In the genomic region with DNA sequence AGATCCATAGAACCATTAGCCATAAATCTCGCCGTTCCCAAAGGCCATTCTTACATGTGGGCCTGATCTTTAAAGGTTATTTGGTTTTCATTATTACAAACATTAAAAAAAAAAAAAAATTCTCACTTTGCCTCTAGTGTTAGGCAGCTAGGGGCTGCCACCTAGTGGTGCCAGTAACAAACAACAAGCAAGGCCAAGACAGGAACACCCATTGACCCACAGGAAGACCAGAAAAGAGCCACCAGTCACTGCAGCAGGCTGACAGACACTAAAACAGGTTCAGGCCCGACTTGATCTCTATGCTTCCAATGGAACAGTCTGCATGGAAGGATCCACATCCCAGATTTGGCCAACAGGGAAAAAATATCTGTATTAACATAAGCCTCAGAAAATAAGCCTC, we compare ENCODE assay signal across 8 mouse cellular contexts. TPM values are rescaled to one million over a fixed set of nuclear protein-coding genes. Genes with fewer than 3 reads are reported as not detected.
A peak's percentile ranks its signal among the peaks of the same experiment; 100 is the strongest.
DNase-seq lines count a peak whose midpoint lies in the region; ATAC-seq and TF ChIP-seq lines count a peak whose summit lies in the region.

No protein-coding gene starts in this region.

- H3K27ac ChIP-seq in forebrain, embryonic 10.5 days = no peak overlapping the region
- no peak overlapping the region for H3K27ac ChIP-seq in forebrain, embryonic 13.5 days
- H3K27ac ChIP-seq in midbrain, embryonic 14.5 days (replicated peaks; ENCODE audit: low read depth, low read length) = no peak overlapping the region
- no peak overlapping the region for H3K27ac ChIP-seq in midbrain, embryonic 15.5 days
- H3K27ac ChIP-seq in bone marrow macrophage, adult 2 months (ENCODE audit: insufficient read depth, low read depth, low read length) = no peak overlapping the region
- no peak overlapping the region for H3K27ac ChIP-seq in limb, embryonic 14.5 days (replicated peaks; ENCODE audit: low read depth, low read length)

- TF ChIP-seq POLR2A in bone marrow macrophage, adult 2 months (IDR thresholded peaks at IDR 0.05; ENCODE audit: borderline replicate concordance, low read depth, low read length) = no peak
- no peak for TF ChIP-seq POLR2A in limb, embryonic 14.5 days (IDR thresholded peaks at IDR 0.05; ENCODE audit: borderline replicate concordance, extremely low read depth, insufficient read depth, insufficient read length)

- no peak for ATAC-seq in forebrain, embryonic 13.5 days
- ATAC-seq in midbrain, embryonic 14.5 days (ENCODE audit: low FRiP score, low TSS enrichment) = no peak
- ATAC-seq in midbrain, embryonic 15.5 days (replicated peaks) = no peak; the same call in 1 of the 2 replicates
- ATAC-seq in limb, embryonic 14.5 days (ENCODE audit: low FRiP score, low read depth) = no peak

- H3K9me3 ChIP-seq in forebrain, embryonic 10.5 days = no peaks in the 10 kb centered on the region
- H3K9me3 ChIP-seq in forebrain, embryonic 13.5 days (replicated peaks) = no peaks in the 10 kb centered on the region
- no peaks in the 10 kb centered on the region for H3K9me3 ChIP-seq in midbrain, embryonic 14.5 days (ENCODE audit: control insufficient read depth, low read length)
- no peaks in the 10 kb centered on the region for H3K9me3 ChIP-seq in midbrain, embryonic 15.5 days
- H3K9me3 ChIP-seq in limb, embryonic 14.5 days (ENCODE audit: control insufficient read depth, low read length) = no peaks in the 10 kb centered on the region

- no peak overlapping the region for H3K9ac ChIP-seq in forebrain, embryonic 13.5 days
- no peak overlapping the region for H3K9ac ChIP-seq in midbrain, embryonic 14.5 days (replicated peaks; ENCODE audit: low read length)
- H3K9ac ChIP-seq in midbrain, embryonic 15.5 days = no peak overlapping the region
- no peak overlapping the region for H3K9ac ChIP-seq in limb, embryonic 14.5 days (ENCODE audit: low read depth, low read length, severe bottlenecking)

- H3K4me2 ChIP-seq in forebrain, embryonic 13.5 days = no peak overlapping the region
- no peak overlapping the region for H3K4me2 ChIP-seq in midbrain, embryonic 14.5 days (ENCODE audit: low read length)
- H3K4me2 ChIP-seq in midbrain, embryonic 15.5 days = no peak overlapping the region
- H3K4me2 ChIP-seq in limb, embryonic 14.5 days (replicated peaks; ENCODE audit: low read depth, low read length, severe bottlenecking) = no peak overlapping the region

- peaks cover 92% of the 10 kb centered on the region for H3K36me3 ChIP-seq in forebrain, embryonic 10.5 days (replicated peaks)
- H3K36me3 ChIP-seq in forebrain, embryonic 13.5 days (ENCODE audit: poor library complexity, severe bottlenecking) = peaks cover 86% of the 10 kb centered on the region
- H3K36me3 ChIP-seq in midbrain, embryonic 14.5 days (ENCODE audit: control insufficient read depth, insufficient read depth, low read length) = peaks cover 84% of the 10 kb centered on the region
- peaks cover 10% of the 10 kb centered on the region for H3K36me3 ChIP-seq in midbrain, embryonic 15.5 days (replicated peaks)
- H3K36me3 ChIP-seq in limb, embryonic 14.5 days (ENCODE audit: control insufficient read depth, insufficient read depth, low read length) = peaks cover 81% of the 10 kb centered on the region

- H3K4me3 ChIP-seq in forebrain, embryonic 10.5 days = no peak overlapping the region
- no peak overlapping the region for H3K4me3 ChIP-seq in forebrain, embryonic 13.5 days
- no peak overlapping the region for H3K4me3 ChIP-seq in midbrain, embryonic 14.5 days (replicated peaks; ENCODE audit: low read depth, low read length)
- no peak overlapping the region for H3K4me3 ChIP-seq in midbrain, embryonic 15.5 days
- no peak overlapping the region for H3K4me3 ChIP-seq in bone marrow macrophage, adult 2 months (ENCODE audit: insufficient read depth, low read length)
- H3K4me3 ChIP-seq in limb, embryonic 14.5 days (replicated peaks; ENCODE audit: low read length) = no peak overlapping the region

- H3K27me3 ChIP-seq in forebrain, embryonic 10.5 days (ENCODE audit: poor library complexity, severe bottlenecking) = no peaks in the 10 kb centered on the region
- no peaks in the 10 kb centered on the region for H3K27me3 ChIP-seq in forebrain, embryonic 13.5 days
- H3K27me3 ChIP-seq in midbrain, embryonic 14.5 days (ENCODE audit: control insufficient read depth, insufficient read depth, low read length) = no peaks in the 10 kb centered on the region
- no peaks in the 10 kb centered on the region for H3K27me3 ChIP-seq in midbrain, embryonic 15.5 days (replicated peaks)
- H3K27me3 ChIP-seq in limb, embryonic 14.5 days (ENCODE audit: control insufficient read depth, insufficient read depth, low read length) = no peaks in the 10 kb centered on the region

- 59% methylated on average over 3 of the region's 3 CpGs for WGBS in forebrain, embryonic 10.5 days
- 52% methylated on average over 3 of the region's 3 CpGs for WGBS in forebrain, embryonic 13.5 days
- WGBS in midbrain, embryonic 14.5 days = 54% methylated on average over 3 of the region's 3 CpGs
- WGBS in midbrain, embryonic 15.5 days = 57% methylated on average over 3 of the region's 3 CpGs
- 30% methylated on average over 3 of the region's 3 CpGs for WGBS in limb, embryonic 14.5 days

- peaks cover 13% of the 10 kb centered on the region for H3K4me1 ChIP-seq in forebrain, embryonic 10.5 days
- H3K4me1 ChIP-seq in forebrain, embryonic 13.5 days = no peaks in the 10 kb centered on the region
- H3K4me1 ChIP-seq in midbrain, embryonic 14.5 days (ENCODE audit: control insufficient read depth, insufficient read depth, low read length) = no peaks in the 10 kb centered on the region
- H3K4me1 ChIP-seq in midbrain, embryonic 15.5 days = peaks cover 3% of the 10 kb centered on the region; the same call in 1 of the 2 replicates
- no peaks in the 10 kb centered on the region for H3K4me1 ChIP-seq in bone marrow macrophage, adult 2 months (ENCODE audit: control insufficient read depth, insufficient read depth, low read length)
- no peaks in the 10 kb centered on the region for H3K4me1 ChIP-seq in limb, embryonic 14.5 days (ENCODE audit: control insufficient read depth, insufficient read depth, low read length)

- peak; percentile 54; the same call in 1 of the 2 replicates for TF ChIP-seq CTCF in bone marrow macrophage, adult 2 months (IDR thresholded peaks at IDR 0.05; ENCODE audit: low read depth, low read length)

- peak; percentile 52 for DNase-seq in forebrain, embryonic 10.5 days (ENCODE audit: extremely low spot score, low spot score)
- DNase-seq in midbrain, embryonic 14.5 days = peak; percentile 86
- DNase-seq in forelimb bud, embryonic 11.5 days (ENCODE audit: low read depth, low spot score) = peak; percentile 56
- peak; percentile 13 for DNase-seq in limb, embryonic 14.5 days (ENCODE audit: low spot score)
- DNase-seq in right cerebral cortex, postnatal 14 days = peak; percentile 39

RNA-seq across cellular contexts. Expression of gene Suds3, which starts 19.2 kb away (rescaled TPM):
- polyA plus RNA-seq in forebrain, embryonic 10.5 days (2016; fragmentation: Nextera tagmentation; extraction: Ambion mirVana) = 78.5 and 81.4 TPM in 2 replicates
- polyA plus RNA-seq in forebrain, embryonic 13.5 days (2015; fragmentation: Nextera tagmentation; extraction: Ambion mirVana) = 79.0 and 83.5 TPM in 2 replicates
- polyA plus RNA-seq in midbrain, embryonic 14.5 days (2014; fragmentation: Nextera tagmentation; extraction: Ambion mirVana) = 52.9 and 83.1 TPM in 2 replicates
- 87.3 and 87.4 TPM in 2 replicates for polyA plus RNA-seq in midbrain, embryonic 15.5 days (2015; fragmentation: Nextera tagmentation; extraction: Ambion mirVana)
- 50.7 and 51.4 TPM in 2 replicates for polyA plus RNA-seq in bone marrow macrophage, adult 2 months (2012; ENCODE audit: insufficient read depth, insufficient read length, missing spikeins)
- polyA plus RNA-seq in limb, embryonic 14.5 days (2012; rRNA removed) = 74.7 and 91.8 TPM in 2 replicates
- polyA plus RNA-seq in limb, embryonic 14.5 days (2014; fragmentation: Nextera tagmentation; extraction: Ambion mirVana) = 43.8 and 46.3 TPM in 2 replicates

RNA-seq across cellular contexts. Expression of gene Taok3, which starts 23.2 kb away (rescaled TPM):
- polyA plus RNA-seq in forebrain, embryonic 10.5 days (2016; fragmentation: Nextera tagmentation; extraction: Ambion mirVana) = 9.3 and 9.4 TPM in 2 replicates
- 29.8 and 30.7 TPM in 2 replicates for polyA plus RNA-seq in forebrain, embryonic 13.5 days (2015; fragmentation: Nextera tagmentation; extraction: Ambion mirVana)
- 50.3 and 52.6 TPM in 2 replicates for polyA plus RNA-seq in midbrain, embryonic 14.5 days (2014; fragmentation: Nextera tagmentation; extraction: Ambion mirVana)
- 58.8 and 59.2 TPM in 2 replicates for polyA plus RNA-seq in midbrain, embryonic 15.5 days (2015; fragmentation: Nextera tagmentation; extraction: Ambion mirVana)
- 110 and 112 TPM in 2 replicates for polyA plus RNA-seq in bone marrow macrophage, adult 2 months (2012; ENCODE audit: insufficient read depth, insufficient read length, missing spikeins)
- polyA plus RNA-seq in limb, embryonic 14.5 days (2012; rRNA removed) = 7.1 and 7.4 TPM in 2 replicates
- 14.3 and 15.8 TPM in 2 replicates for polyA plus RNA-seq in limb, embryonic 14.5 days (2014; fragmentation: Nextera tagmentation; extraction: Ambion mirVana)

Comparison
In these comparisons a context has a peak if more than half of its experiments do, and no peak if none do; other contexts are left out.
1. DNase-seq: peak in every context shown above with its lines; median percentile 86 in midbrain, embryonic 14.5 days; 56 in forelimb bud, embryonic 11.5 days; 52 in forebrain, embryonic 10.5 days; 39 in right cerebral cortex, postnatal 14 days; 13 in limb, embryonic 14.5 days.